Mouse (Mus musculus) brain, embryonic 14.5 days (tissue): ENCODE results near the gene Stk35. TPM values are rescaled to one million over a fixed set of nuclear protein-coding genes. Genes with fewer than 3 reads are reported as not detected.
A peak's percentile ranks its signal among the peaks of the same experiment; 100 is the strongest.
"Not testable (repeated sequence)": the region's sequence is repeated elsewhere in the genome, so short reads cannot be mapped to it uniquely, and the experiment has no call there.

Experiments
- DNase-seq: peaks from one replicate; pipeline ENCODE4 v3.0.0-alpha.2; 2011; ENCODE audit warnings: low read depth
- CTCF ChIP-seq: fragments of 200-500 bp; IDR thresholded peaks from 2 replicates; pipeline ENCODE4 v1.5.1; 2012; ENCODE audit warnings: inconsistent platforms, mild to moderate bottlenecking, moderate library complexity, borderline replicate concordance; ENCODE audit not compliant: insufficient read depth, insufficient read length; ENCODE audit errors: extremely low read depth
- POLR2A ChIP-seq: fragments of 200-500 bp; IDR thresholded peaks from 2 replicates; pipeline ENCODE4 v1.6.1; 2012; ENCODE audit warnings: mild to moderate bottlenecking, inconsistent platforms, borderline replicate concordance; ENCODE audit not compliant: poor library complexity, insufficient read depth, insufficient read length, severe bottlenecking; ENCODE audit errors: extremely low read depth
- polyA plus RNA-seq: library from polyadenylated mRNA; depleted of rRNA; stranded (reverse); fragments of >200 nt; gene quantifications from 2 replicates; pipeline ENCODE4 v1.2.3, GENCODE M21; 2012

The Stk35 gene
- polyA plus RNA-seq, 1 experiment: 24.2 TPM

- DNase-seq: peak; percentile 24
- TF ChIP-seq POLR2A (no peak), CTCF (no peak)
Measured at GRCm38 (mm10) chr2:129845826-129846225, 45.5 kb downstream of the Stk35 start.

GRCm38 (mm10) chr2:129846501-129846900 is 46.2 kb downstream of the Stk35 start:
- no peak for DNase-seq
- TF ChIP-seq CTCF (no peak), POLR2A (no peak)

- DNase-seq: not testable (repeated sequence)
Measured at GRCm38 (mm10) chr2:129849078-129849477, 48.8 kb downstream of the Stk35 start.

GRCm38 (mm10) chr2:129851512-129851911 is 51.2 kb downstream of the Stk35 start:
- no peak for TF ChIP-seq POLR2A
- no peak for TF ChIP-seq CTCF
- DNase-seq: peak; percentile 23

- no peak for TF ChIP-seq POLR2A
- TF ChIP-seq CTCF: no peak
Measured at GRCm38 (mm10) chr2:129863256-129863655, 62.9 kb downstream of the Stk35 start.

GRCm38 (mm10) chr2:129864958-129865357 is 64.6 kb downstream of the Stk35 start:
- no peak for TF ChIP-seq CTCF
- TF ChIP-seq POLR2A: no peak
- DNase-seq: no peak

More at GRCm38 (mm10) chr2:129863256-129863655, 62.9 kb downstream of the Stk35 start:
- DNase-seq: no peak

- DNase-seq: no peak
- TF ChIP-seq CTCF (no peak), POLR2A (no peak)
Measured at GRCm38 (mm10) chr2:129869151-129869550, 68.8 kb downstream of the Stk35 start.

- TF ChIP-seq POLR2A: no peak
- TF ChIP-seq CTCF: no peak
- no peak for DNase-seq
Measured at GRCm38 (mm10) chr2:129871246-129871645, 70.9 kb downstream of the Stk35 start.

- no peak for DNase-seq
- no peak for TF ChIP-seq POLR2A
- TF ChIP-seq CTCF: no peak
Measured at GRCm38 (mm10) chr2:129872071-129872470, 71.8 kb downstream of the Stk35 start.

- no peak for TF ChIP-seq POLR2A
- peak; percentile 98 for TF ChIP-seq CTCF
- DNase-seq: peak; percentile 91
Measured at GRCm38 (mm10) chr2:129873489-129873888, 73.2 kb downstream of the Stk35 start.

GRCm38 (mm10) chr2:129874084-129874483 is 73.8 kb downstream of the Stk35 start:
- TF ChIP-seq POLR2A (no peak), CTCF (no peak)
- DNase-seq: peak; percentile 56

- TF ChIP-seq POLR2A (no peak), CTCF (no peak)
- no peak for DNase-seq
Measured at GRCm38 (mm10) chr2:129874509-129875095, 74.3 kb downstream of the Stk35 start.
